Mouse (Mus musculus) hindbrain, embryonic 11.5 days (tissue): ENCODE measurements around the gene Rnf208. TPM values are rescaled to one million over a fixed set of nuclear protein-coding genes. Genes with fewer than 3 reads are reported as not detected.
A peak's percentile ranks its signal among the peaks of the same experiment; 100 is the strongest.

ENCODE experiments used
- ATAC-seq: fragments of 200-750 bp; cut with Nextera tagmentation; 2 replicates; pipeline ENCODE4 v1.8.0; 2017; ENCODE audit warnings: mild to moderate bottlenecking, moderate TSS enrichment, moderate library complexity; ENCODE audit not compliant: low FRiP score
- DNase-seq: peaks from one replicate; pipeline ENCODE4 v3.0.0-alpha.2; 2015; ENCODE audit warnings: low spot score
- H3K27ac ChIP-seq: fragments of 300-500 bp; sonication (generic); 2 replicates; pipeline ENCODE4 v1.5.1; 2014; ENCODE audit warnings: mild to moderate bottlenecking, low read depth, low read length
- H3K27me3 ChIP-seq: fragments of 300-500 bp; sonication (generic); 2 replicates; pipeline ENCODE4 v1.6.1; 2014; ENCODE audit warnings: mild to moderate bottlenecking, low read length, moderate library complexity, mixed read lengths; ENCODE audit not compliant: control insufficient read depth, insufficient read depth
- H3K36me3 ChIP-seq: fragments of 300-500 bp; sonication (generic); 2 replicates; pipeline ENCODE4 v1.6.1; 2014; ENCODE audit warnings: mild to moderate bottlenecking, low read length, moderate library complexity, mixed read lengths; ENCODE audit not compliant: control insufficient read depth, insufficient read depth
- H3K4me1 ChIP-seq: fragments of 300-500 bp; sonication (generic); replicated peaks from 2 replicates; pipeline ENCODE4 v1.6.1; 2014; ENCODE audit warnings: low read length, mixed read lengths; ENCODE audit not compliant: control insufficient read depth, insufficient read depth
- H3K4me2 ChIP-seq: fragments of 300-500 bp; sonication (generic); replicated peaks from 2 replicates; pipeline ENCODE4 v1.6.1; 2014; ENCODE audit warnings: mild to moderate bottlenecking, low read depth, low read length
- H3K4me3 ChIP-seq: fragments of 300-500 bp; sonication (generic); 2 replicates; pipeline ENCODE4 v1.5.1; 2014; ENCODE audit warnings: low read depth, low read length
- H3K9ac ChIP-seq: fragments of 300-500 bp; sonication (generic); 2 replicates; pipeline ENCODE4 v1.6.1; 2014; ENCODE audit warnings: low read depth, low read length
- H3K9me3 ChIP-seq: fragments of 300-500 bp; sonication (generic); 2 replicates; pipeline ENCODE4 v1.6.1; 2016; ENCODE audit warnings: low read length; ENCODE audit not compliant: control insufficient read depth
- WGBS: fragments of 180-500 bp; shearing (Covaris S2); extraction: QIAGEN DNeasy Blood & Tissue Kit; methylation state at CpG from one replicate; pipeline ENCODE4 v1.1.7; 2014; 5-methylcytosine and 5-hydroxymethylcytosine counted together
- polyA plus RNA-seq: library from polyadenylated mRNA; unstranded; fragments of >200 nt; fragmentation: Nextera tagmentation; extraction: Ambion mirVana; gene quantifications from 2 replicates; pipeline ENCODE4 v1.2.1, GENCODE M21; 2014

Rnf208 gene
- polyA plus RNA-seq, 1 experiment from 2014 or later, result 23.9 TPM

DNA sequence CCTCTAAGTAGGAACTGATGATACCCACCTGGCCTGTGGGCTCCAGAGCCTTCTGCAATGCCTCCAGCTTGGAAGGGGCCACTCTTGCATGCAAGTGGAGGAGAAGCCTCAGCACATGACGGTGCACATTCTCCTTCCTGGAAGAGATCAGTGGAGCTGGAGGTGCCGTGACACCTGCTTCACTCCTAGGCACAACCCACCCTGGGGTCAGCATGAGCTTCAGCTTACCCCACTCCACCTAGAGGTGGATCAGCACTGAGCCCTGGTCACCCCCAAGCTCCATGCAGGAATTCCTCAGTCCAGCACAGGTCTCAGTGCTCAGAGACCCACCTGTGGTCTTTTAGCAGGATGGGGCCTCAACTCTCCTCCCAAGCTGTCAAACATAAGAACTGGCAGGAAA, 41.4 kb upstream of the Rnf208 start:
- no peaks in the 10 kb centered on the region for H3K4me1 ChIP-seq
- ATAC-seq (no peak), DNase-seq (no peak)
- no peak overlapping the region for H3K4me2 ChIP-seq
- no peak overlapping the region for H3K9ac ChIP-seq
- no peaks in the 10 kb centered on the region for H3K9me3 ChIP-seq
- no peak overlapping the region for H3K4me3 ChIP-seq
- WGBS, result 100% methylated on average over 2 of the region's 2 CpGs
- H3K27me3 ChIP-seq, result peaks cover 12% of the 10 kb centered on the region
- H3K36me3 ChIP-seq, result peaks cover 10% of the 10 kb centered on the region; the same call in 1 of the 2 replicates
- H3K27ac ChIP-seq, result no peak overlapping the region

DNA sequence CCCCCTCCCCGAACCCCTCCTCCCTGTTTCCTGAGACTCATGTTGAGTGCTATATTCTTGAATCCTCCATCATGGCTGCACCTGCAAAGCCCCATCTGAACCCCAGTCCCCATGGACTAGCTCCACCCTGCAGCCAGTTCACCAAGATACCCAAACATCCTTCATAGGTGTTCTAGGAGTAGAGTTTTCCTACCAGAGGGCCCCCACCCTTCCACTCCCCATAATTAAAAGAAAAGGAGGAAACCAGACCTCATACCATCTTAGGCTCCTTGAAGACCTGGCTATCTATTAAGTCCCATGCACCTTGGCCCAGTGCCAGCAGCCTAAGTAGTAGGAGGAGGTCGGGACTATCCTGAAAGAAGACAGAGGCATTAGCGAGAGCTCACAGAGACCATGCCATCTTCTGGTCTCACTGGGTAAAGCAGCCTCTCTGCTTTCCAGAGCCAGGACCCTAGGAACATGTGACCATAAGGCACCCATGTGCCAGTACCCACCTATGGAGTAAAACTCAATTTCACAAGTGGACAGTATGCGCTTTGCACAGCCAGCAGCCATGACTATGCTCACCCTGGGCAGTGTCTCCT, 38.3 kb upstream of the Rnf208 start:
- Histone ChIP-seq H3K9me3 (no peaks in the 10 kb centered on the region), H3K27me3 (no peaks in the 10 kb centered on the region), H3K36me3 (peaks cover 11% of the 10 kb centered on the region; the same call in 1 of the 2 replicates), H3K4me2 (no peak overlapping the region), H3K4me3 (no peak overlapping the region), H3K27ac (no peak overlapping the region), H3K4me1 (no peaks in the 10 kb centered on the region), H3K9ac (no peak overlapping the region)
- no peak for ATAC-seq
- 78% methylated on average over 4 of the region's 4 CpGs for WGBS
- no peak for DNase-seq

DNA sequence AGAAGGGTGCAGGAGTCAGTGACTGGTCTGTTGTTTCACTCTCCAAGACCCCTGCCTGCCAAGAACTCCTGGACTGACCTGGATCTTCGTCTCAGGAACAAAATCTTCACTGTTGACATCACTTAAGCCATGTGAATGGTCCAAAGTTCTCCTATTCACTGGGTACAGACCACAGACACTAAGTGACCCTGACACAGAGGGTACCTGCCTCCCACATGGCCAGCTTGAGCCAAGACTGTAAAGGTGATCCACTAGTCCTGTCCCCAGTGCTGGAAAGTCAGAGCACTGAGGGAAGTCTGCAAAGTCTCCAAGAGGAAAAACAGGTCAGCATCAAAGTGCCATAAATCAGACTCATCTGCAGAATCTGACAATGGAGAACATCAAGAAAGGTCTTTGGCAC, 34.5 kb upstream of the Rnf208 start:
- no peak overlapping the region for H3K4me2 ChIP-seq
- WGBS, result 92% methylated on average over 1 of the region's 1 CpGs
- H3K4me3 ChIP-seq, result no peak overlapping the region
- no peak overlapping the region for H3K27ac ChIP-seq
- no peaks in the 10 kb centered on the region for H3K9me3 ChIP-seq
- no peak for DNase-seq
- peaks cover 6% of the 10 kb centered on the region; the same call in 1 of the 2 replicates for H3K4me1 ChIP-seq
- H3K27me3 ChIP-seq, result no peaks in the 10 kb centered on the region
- H3K36me3 ChIP-seq, result 0 out of 2 replicates have a peak, but pooled peaks cover 4% of the 10 kb centered on the region
- ATAC-seq, result no peak
- no peak overlapping the region for H3K9ac ChIP-seq

DNA sequence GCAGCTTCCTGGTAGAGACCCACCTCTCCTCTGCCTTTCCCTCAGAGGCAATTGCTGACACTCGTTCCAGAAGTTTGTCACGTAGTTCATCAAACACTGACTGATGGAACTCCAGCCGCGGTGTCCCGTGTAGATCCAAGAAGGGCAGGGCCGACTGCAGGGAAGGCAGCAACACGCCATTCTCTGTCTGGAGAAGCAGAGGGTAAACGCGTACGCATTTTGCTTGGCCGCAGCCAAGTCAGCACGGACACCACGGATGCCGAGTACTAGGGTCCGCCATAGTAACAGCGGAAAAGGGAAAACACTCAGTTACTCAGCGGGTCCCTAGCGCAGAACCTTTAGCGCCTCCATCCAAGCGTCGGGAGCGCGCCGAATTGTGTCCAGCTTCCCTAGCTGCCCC, 31.4 kb upstream of the Rnf208 start:
- Histone ChIP-seq H3K9ac (peak overlapping the region; percentile 95), H3K27me3 (no peaks in the 10 kb centered on the region), H3K4me1 (peaks cover 6% of the 10 kb centered on the region; the same call in 1 of the 2 replicates), H3K9me3 (no peaks in the 10 kb centered on the region), H3K4me2 (peak overlapping the region; percentile 70), H3K36me3 (0 out of 2 replicates have a peak, but pooled peaks cover 2% of the 10 kb centered on the region), H3K4me3 (peak overlapping the region; percentile 90), H3K27ac (peak overlapping the region; percentile 87; the same call in 1 of the 2 replicates)
- DNase-seq (no peak), ATAC-seq (peak; percentile 55; the same call in 1 of the 2 replicates)
- WGBS, result under 1% methylated on average over 24 of the region's 24 CpGs

DNA sequence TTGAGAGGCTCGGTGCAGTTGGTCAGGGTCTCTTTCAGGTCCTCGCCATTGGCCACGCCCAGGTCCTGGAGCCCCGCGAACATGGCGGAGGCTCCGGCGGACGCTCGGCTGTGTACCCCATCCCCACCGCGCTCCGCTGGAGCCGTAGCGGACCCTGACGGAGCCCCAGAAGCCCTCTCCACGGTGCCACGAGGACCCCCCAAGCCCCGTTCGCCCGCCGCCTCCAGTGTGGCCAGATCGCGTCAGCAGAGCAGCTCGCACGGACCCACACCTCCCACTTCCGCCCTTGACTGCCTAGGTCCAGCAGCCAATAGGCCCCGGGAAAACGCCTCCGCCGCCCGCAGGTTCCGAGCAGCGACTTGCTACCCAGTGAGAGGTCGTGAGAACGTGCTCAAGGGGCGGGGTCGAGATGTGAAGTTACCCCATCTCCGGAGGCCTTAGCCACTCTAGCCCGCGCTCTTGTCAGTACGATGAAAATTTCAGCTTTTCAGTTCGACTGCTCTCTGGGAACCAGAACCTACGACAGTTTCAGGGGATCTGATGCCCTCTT, 30.9 kb upstream of the Rnf208 start, which contains the start of gene Nelfb:
Gene Nelfb, minus strand, starts transcription at position 369 of the 550 bp plus-strand sequence.
- ATAC-seq, result peak; percentile 95
- no peaks in the 10 kb centered on the region for H3K9me3 ChIP-seq
- peak within 1 kb of the TSS; percentile 70 for H3K4me2 ChIP-seq
- peaks cover 6% of the 10 kb centered on the region; the same call in 1 of the 2 replicates for H3K4me1 ChIP-seq
- under 1% methylated on average over 43 of the region's 44 CpGs for WGBS
- H3K36me3 ChIP-seq, result no peaks in the 10 kb centered on the region
- peak; percentile 92 for DNase-seq
- H3K9ac ChIP-seq, result peak within 1 kb of the TSS; percentile 95
- no peaks in the 10 kb centered on the region for H3K27me3 ChIP-seq
- H3K27ac ChIP-seq, result peak within 1 kb of the TSS; percentile 87
- H3K4me3 ChIP-seq, result peak within 1 kb of the TSS; percentile 90

DNA sequence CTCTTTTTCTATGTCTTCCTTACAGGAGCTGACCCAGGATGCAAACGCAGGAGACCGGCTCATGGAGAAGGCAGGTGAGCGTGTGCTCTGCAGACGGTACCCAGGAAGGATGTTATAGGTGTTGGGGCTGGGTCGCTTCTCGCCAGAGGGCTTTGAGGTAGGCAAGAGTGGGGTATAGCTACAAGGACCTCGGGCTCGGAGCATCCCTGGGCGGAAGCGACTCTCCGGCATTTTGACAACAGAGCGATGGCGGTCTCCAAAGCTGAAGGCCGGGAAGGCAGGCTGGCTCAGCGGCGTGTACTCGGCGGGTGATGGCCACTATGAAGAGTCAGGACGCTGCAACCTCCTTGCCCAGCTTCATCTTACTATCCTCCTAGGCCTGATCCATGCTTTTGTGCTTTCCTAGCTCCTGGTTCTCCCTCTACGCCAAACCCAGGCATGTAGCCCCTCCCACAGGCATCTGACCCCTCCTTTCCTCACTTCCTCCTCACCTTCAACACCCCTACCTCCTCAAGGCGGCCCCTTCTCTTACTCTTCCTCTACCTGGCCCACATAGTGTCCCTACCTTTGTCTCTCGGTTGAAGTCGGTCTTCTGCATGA, 28.7 kb upstream of the Rnf208 start:
- H3K4me2 ChIP-seq, result no peak overlapping the region
- peaks cover 6% of the 10 kb centered on the region; the same call in 1 of the 2 replicates for H3K4me1 ChIP-seq
- 67% methylated on average over 23 of the region's 23 CpGs for WGBS
- no peak overlapping the region for H3K27ac ChIP-seq
- DNase-seq (no peak), ATAC-seq (no peak)
- no peaks in the 10 kb centered on the region for H3K9me3 ChIP-seq
- no peaks in the 10 kb centered on the region for H3K36me3 ChIP-seq
- no peak overlapping the region for H3K9ac ChIP-seq
- no peaks in the 10 kb centered on the region for H3K27me3 ChIP-seq
- no peak overlapping the region for H3K4me3 ChIP-seq

DNA sequence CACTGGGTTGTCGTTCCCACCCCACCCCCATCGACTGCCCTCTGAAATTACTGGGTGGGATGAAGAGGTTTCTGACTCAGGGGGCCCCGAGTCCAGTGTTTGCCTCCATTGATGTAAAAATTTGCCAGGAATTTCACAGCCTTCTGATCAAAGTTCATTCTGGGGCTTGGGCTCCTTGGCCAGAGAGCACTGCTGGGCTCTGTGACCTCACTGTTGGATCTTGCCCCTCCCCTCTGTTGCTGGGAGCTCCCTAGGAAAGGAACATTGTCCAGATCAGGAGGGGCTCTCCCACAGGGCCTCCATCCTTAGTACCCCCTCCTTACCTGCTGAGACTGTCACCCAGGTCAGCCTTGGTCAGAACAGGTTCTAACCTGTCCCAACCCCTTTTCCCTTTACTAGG, 27.6 kb upstream of the Rnf208 start, which contains the start of gene Stpg3:
Gene Stpg3, minus strand, starts transcription at position 194 of the 400 bp plus-strand sequence.
- Histone ChIP-seq H3K4me3 (no peak within 1 kb of the TSS), H3K9me3 (no peaks in the 10 kb centered on the region), H3K9ac (no peak within 1 kb of the TSS), H3K27ac (no peak within 1 kb of the TSS), H3K4me2 (no peak within 1 kb of the TSS), H3K27me3 (no peaks in the 10 kb centered on the region), H3K36me3 (no peaks in the 10 kb centered on the region), H3K4me1 (peaks cover 6% of the 10 kb centered on the region; the same call in 1 of the 2 replicates)
- 67% methylated on average over 3 of the region's 3 CpGs for WGBS
- no peak for ATAC-seq
- no peak for DNase-seq

DNA sequence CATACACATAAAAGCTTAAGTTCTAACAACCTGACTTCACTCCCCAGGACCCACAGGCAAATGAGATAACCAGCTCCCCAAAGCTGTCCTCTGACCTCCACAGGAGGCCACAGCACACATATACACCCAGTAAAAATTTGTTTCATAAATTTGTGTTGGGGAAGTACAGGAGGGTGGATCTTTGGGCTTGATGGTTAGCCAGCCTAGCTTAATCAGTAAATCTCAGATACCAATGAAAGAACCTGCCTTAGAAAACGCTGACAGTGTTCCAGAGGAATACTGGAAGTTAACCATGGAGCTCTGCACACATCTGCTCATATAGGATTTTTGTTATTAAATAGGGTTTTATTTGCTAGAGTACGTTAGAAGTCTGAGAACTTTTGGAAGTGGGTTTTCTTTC, 24.4 kb upstream of the Rnf208 start:
- WGBS, result 68% methylated on average over 2 of the region's 2 CpGs
- Histone ChIP-seq H3K9me3 (no peaks in the 10 kb centered on the region), H3K4me2 (no peak overlapping the region), H3K27me3 (no peaks in the 10 kb centered on the region), H3K4me3 (no peak overlapping the region), H3K36me3 (no peaks in the 10 kb centered on the region), H3K9ac (no peak overlapping the region), H3K27ac (no peak overlapping the region), H3K4me1 (no peaks in the 10 kb centered on the region)
- DNase-seq (no peak), ATAC-seq (no peak)
